Mouse (Mus musculus): ENCODE results near the gene Srrm4. TPM values are rescaled to one million over a fixed set of nuclear protein-coding genes. Genes with fewer than 3 reads are reported as not detected.

The Srrm4 gene
- polyA plus RNA-seq, 1 experiment, result not detected

DNA sequence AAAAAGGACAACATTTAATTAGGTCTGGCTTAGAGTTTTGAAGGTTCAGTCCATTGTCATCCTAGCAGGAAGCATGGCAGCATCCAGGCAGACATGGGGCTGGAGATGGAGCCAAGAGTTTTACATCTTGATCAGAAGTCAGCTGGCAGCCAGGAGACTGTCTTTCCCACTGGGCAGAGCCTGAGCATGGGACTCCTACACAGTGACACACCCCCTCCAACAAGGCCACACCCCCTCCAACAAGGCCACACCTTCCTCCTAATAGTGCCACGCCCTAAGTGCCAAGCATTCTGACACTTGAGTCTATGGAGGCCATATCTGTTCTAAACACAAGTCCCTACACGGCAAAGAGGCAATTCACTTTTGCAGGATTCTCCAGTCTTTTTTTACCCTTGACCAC, 23.6 kb downstream of the Srrm4 start:
- Histone ChIP-seq H3K4me1 (ENCODE audit: control insufficient read depth, insufficient read depth, insufficient read length) (no peaks in the 10 kb centered on the region), H3K36me3 (ENCODE audit: control insufficient read depth, insufficient read depth, low read length) (no peaks in the 10 kb centered on the region), H3K4me3 (ENCODE audit: extremely low read depth, insufficient read depth, insufficient read length) (no peak overlapping the region), H3K27ac (ENCODE audit: insufficient read depth, low read length) (no peak overlapping the region), H3K27me3 (ENCODE audit: control insufficient read depth, insufficient read depth, low read length) (no peaks in the 10 kb centered on the region)
- no peak for TF ChIP-seq POLR2A (IDR thresholded peaks at IDR 0.05; ENCODE audit: low read depth, low read length)
- TF ChIP-seq CTCF (IDR thresholded peaks at IDR 0.05; ENCODE audit: extremely low read depth, insufficient read depth, insufficient read length, insufficient replicate concordance), result no peak
- 78% methylated on average over 2 of the region's 2 CpGs for WGBS
- DNase-seq (ENCODE audit: low read depth in 1 of 2, low spot score in 2 of 2), result no peak

DNA sequence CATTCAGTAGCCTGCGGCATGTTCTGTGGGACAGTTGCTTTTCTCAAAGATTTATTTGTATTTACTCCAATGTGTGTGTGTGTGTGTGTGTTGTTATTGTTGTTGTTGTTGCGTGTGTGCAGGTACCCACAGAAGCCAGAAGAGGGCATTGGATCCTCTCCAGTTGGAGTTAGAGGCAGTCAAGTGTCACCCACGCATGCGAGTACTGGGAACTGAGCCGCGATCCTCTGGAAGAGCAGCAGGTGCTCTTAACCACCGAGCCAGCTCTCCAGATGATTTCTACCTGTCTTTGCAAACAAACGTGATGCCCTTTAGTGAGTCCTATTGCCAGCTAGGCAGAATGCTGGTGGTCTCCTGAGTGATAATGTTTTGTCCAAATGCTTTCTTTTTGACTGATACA, 24.3 kb downstream of the Srrm4 start:
- no peak overlapping the region for H3K27ac ChIP-seq (ENCODE audit: insufficient read depth, low read length)
- 90% methylated on average over 8 of the region's 8 CpGs for WGBS
- H3K4me3 ChIP-seq (ENCODE audit: extremely low read depth, insufficient read depth, insufficient read length), result no peak overlapping the region

DNA sequence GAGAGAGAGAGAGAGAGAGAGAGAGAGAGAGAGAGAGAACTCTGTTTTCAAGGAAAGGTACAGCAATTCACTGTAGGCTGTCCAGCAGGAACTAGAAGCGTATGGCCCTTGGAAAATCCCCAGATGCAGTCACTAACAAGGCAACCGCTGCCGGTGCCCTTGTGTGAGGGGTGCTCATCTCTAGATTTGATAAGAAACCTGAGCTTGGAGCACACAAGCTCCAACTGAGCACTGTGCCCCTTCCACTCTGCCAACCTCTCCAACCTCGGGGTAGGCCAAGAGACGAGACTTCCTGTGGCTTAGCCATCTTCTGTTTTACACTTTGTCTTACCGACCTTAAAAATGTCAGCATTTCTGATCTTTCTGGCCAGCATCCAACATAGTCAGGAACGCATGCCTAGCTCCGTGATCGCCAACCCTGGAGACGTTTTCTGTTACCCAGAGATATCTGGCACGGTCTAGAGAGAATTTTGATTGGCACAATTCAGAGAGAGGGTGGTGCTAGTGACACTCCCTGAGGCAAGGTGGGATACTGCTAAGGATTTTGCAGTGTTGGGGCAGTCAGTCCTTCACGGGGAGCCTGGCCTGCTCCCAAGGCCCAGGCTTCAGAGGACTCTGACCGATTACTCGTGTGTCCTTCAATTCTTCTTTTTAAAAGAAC, 25.1 kb downstream of the Srrm4 start:
- Histone ChIP-seq H3K4me3 (ENCODE audit: extremely low read depth, insufficient read depth, insufficient read length) (no peak overlapping the region), H3K36me3 (ENCODE audit: control insufficient read depth, insufficient read depth, low read length) (no peaks in the 10 kb centered on the region), H3K4me1 (ENCODE audit: control insufficient read depth, insufficient read depth, insufficient read length) (no peaks in the 10 kb centered on the region), H3K27ac (ENCODE audit: insufficient read depth, low read length) (no peak overlapping the region), H3K27me3 (ENCODE audit: control insufficient read depth, insufficient read depth, low read length) (no peaks in the 10 kb centered on the region)
- WGBS, result 74% methylated on average over 14 of the region's 14 CpGs
- TF ChIP-seq POLR2A (IDR thresholded peaks at IDR 0.05; ENCODE audit: low read depth, low read length), result no peak
- no peak for TF ChIP-seq CTCF (IDR thresholded peaks at IDR 0.05; ENCODE audit: extremely low read depth, insufficient read depth, insufficient read length, insufficient replicate concordance)
- no peak for DNase-seq (ENCODE audit: low read depth in 1 of 2, low spot score in 2 of 2)

More for the DNA sequence above, 24.3 kb downstream of the Srrm4 start:
- Histone ChIP-seq H3K36me3 (ENCODE audit: control insufficient read depth, insufficient read depth, low read length) (no peaks in the 10 kb centered on the region), H3K27me3 (ENCODE audit: control insufficient read depth, insufficient read depth, low read length) (no peaks in the 10 kb centered on the region), H3K4me1 (ENCODE audit: control insufficient read depth, insufficient read depth, insufficient read length) (no peaks in the 10 kb centered on the region)
- no peak for DNase-seq (ENCODE audit: low read depth in 1 of 2, low spot score in 2 of 2)
- TF ChIP-seq CTCF (IDR thresholded peaks at IDR 0.05; ENCODE audit: extremely low read depth, insufficient read depth, insufficient read length, insufficient replicate concordance), result no peak
- no peak for TF ChIP-seq POLR2A (IDR thresholded peaks at IDR 0.05; ENCODE audit: low read depth, low read length)

DNA sequence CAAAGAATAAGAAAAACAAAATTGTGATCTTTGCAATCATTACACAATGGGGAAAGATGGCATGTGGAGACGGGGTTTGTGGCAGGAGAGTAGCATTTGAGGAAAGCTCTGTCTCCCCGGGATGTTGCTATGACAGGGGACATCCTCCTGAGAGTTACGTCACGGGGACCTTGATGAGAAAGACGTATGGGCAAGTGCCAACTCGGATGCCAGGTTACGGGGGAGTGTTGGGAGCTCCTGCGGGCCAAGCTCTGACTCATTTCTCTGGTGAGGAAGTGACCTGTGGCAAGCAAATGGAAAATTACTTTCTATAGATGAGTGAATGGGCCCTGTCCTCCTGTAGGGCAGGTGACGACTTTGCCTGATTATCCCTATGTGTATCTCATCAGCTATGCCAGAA, 26.0 kb downstream of the Srrm4 start:
- 80% methylated on average over 9 of the region's 9 CpGs for WGBS

DNA sequence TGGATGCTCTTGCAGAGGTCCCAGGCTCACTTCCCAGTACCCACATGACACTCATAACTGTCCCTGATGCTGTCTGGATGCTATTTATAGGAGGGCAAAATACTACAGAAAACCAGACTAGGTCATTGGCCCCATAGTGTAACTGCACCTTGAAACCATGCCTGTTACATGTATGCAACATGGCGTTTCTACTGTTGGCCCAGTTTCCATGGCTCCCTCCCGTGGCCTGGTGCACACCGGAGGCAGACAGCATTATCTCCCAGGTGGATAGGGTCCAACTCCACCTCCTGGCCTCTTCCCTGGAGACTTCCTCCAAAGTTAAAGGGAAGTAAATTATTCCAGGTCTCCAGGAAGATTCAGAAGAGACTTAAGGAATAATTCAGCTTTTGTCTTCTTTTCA, 27.2 kb downstream of the Srrm4 start:
- Histone ChIP-seq H3K4me3 (ENCODE audit: extremely low read depth, insufficient read depth, insufficient read length) (no peak overlapping the region), H3K27me3 (ENCODE audit: control insufficient read depth, insufficient read depth, low read length) (no peaks in the 10 kb centered on the region), H3K36me3 (ENCODE audit: control insufficient read depth, insufficient read depth, low read length) (no peaks in the 10 kb centered on the region), H3K27ac (ENCODE audit: insufficient read depth, low read length) (no peak overlapping the region), H3K4me1 (ENCODE audit: control insufficient read depth, insufficient read depth, insufficient read length) (no peaks in the 10 kb centered on the region)
- WGBS, result 79% methylated on average over 3 of the region's 3 CpGs
- DNase-seq (ENCODE audit: low read depth in 1 of 2, low spot score in 2 of 2), result no peak
- TF ChIP-seq POLR2A (IDR thresholded peaks at IDR 0.05; ENCODE audit: low read depth, low read length) (no peak), CTCF (IDR thresholded peaks at IDR 0.05; ENCODE audit: extremely low read depth, insufficient read depth, insufficient read length, insufficient replicate concordance) (no peak)

More for the DNA sequence above, 26.0 kb downstream of the Srrm4 start:
- no peak overlapping the region for H3K27ac ChIP-seq (ENCODE audit: insufficient read depth, low read length)
- H3K27me3 ChIP-seq (ENCODE audit: control insufficient read depth, insufficient read depth, low read length), result no peaks in the 10 kb centered on the region
- H3K4me3 ChIP-seq (ENCODE audit: extremely low read depth, insufficient read depth, insufficient read length), result no peak overlapping the region
- TF ChIP-seq CTCF (IDR thresholded peaks at IDR 0.05; ENCODE audit: extremely low read depth, insufficient read depth, insufficient read length, insufficient replicate concordance) (no peak), POLR2A (IDR thresholded peaks at IDR 0.05; ENCODE audit: low read depth, low read length) (no peak)
- DNase-seq (ENCODE audit: low read depth in 1 of 2, low spot score in 2 of 2), result no peak
- no peaks in the 10 kb centered on the region for H3K36me3 ChIP-seq (ENCODE audit: control insufficient read depth, insufficient read depth, low read length)
- H3K4me1 ChIP-seq (ENCODE audit: control insufficient read depth, insufficient read depth, insufficient read length), result no peaks in the 10 kb centered on the region

DNA sequence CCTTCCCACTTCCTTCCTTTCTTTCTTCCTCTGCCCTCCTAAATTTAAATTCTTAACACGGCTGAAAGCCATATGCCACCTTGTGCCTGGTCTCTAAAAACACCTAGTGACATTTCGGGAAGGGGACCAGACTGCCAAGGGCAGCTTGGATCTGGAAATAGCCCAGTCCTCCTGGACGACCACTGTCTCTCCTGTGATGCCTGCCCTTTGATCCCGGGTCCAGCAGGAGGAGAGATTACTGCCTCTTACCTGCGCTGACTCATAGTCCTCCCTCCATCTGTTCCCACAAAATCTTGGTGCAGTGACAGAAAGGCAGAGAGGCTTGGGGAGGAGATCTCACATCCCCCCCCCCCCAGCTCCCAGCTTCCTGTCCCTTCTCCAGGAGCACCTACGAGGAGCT, 27.9 kb downstream of the Srrm4 start:
- no peaks in the 10 kb centered on the region for H3K4me1 ChIP-seq (ENCODE audit: control insufficient read depth, insufficient read depth, insufficient read length)
- H3K36me3 ChIP-seq (ENCODE audit: control insufficient read depth, insufficient read depth, low read length), result no peaks in the 10 kb centered on the region
- H3K27me3 ChIP-seq (ENCODE audit: control insufficient read depth, insufficient read depth, low read length), result no peaks in the 10 kb centered on the region
- no peak overlapping the region for H3K4me3 ChIP-seq (ENCODE audit: extremely low read depth, insufficient read depth, insufficient read length)
- H3K27ac ChIP-seq (ENCODE audit: insufficient read depth, low read length), result no peak overlapping the region
- TF ChIP-seq CTCF (IDR thresholded peaks at IDR 0.05; ENCODE audit: extremely low read depth, insufficient read depth, insufficient read length, insufficient replicate concordance), result no peak
- TF ChIP-seq POLR2A (IDR thresholded peaks at IDR 0.05; ENCODE audit: low read depth, low read length), result no peak
- WGBS, result 49% methylated on average over 6 of the region's 6 CpGs
- no peak for DNase-seq (ENCODE audit: low read depth in 1 of 2, low spot score in 2 of 2)

DNA sequence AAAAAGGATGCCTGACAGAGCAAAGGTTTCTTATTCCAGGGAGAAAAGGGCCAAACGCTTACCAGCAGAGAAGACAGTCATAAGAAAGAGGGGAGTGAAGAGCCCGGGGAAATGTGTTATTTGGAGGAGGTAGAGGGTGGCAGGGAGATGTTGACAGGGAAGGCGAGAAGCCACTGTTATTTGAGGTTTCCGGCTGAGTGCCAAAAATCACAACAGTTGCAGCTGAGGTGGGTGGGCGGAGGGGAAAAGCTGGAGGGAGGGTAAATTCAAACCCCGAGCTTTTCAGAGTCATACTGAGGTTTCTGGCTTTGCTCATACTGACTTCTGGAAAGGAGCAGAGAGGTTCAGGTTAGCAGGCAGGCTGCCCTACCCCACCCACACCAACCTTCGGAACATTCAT, 32.5 kb downstream of the Srrm4 start:
- Histone ChIP-seq H3K27me3 (ENCODE audit: control insufficient read depth, insufficient read depth, low read length) (no peaks in the 10 kb centered on the region), H3K36me3 (ENCODE audit: control insufficient read depth, insufficient read depth, low read length) (no peaks in the 10 kb centered on the region), H3K4me1 (ENCODE audit: control insufficient read depth, insufficient read depth, insufficient read length) (no peaks in the 10 kb centered on the region), H3K4me3 (ENCODE audit: extremely low read depth, insufficient read depth, insufficient read length) (no peak overlapping the region), H3K27ac (ENCODE audit: insufficient read depth, low read length) (no peak overlapping the region)
- 61% methylated on average over 7 of the region's 7 CpGs for whole genome bisulfite sequencing
- no peak for DNase-seq (ENCODE audit: low read depth in 1 of 2, low spot score in 2 of 2)
- TF ChIP-seq POLR2A (IDR thresholded peaks at IDR 0.05; ENCODE audit: low read depth, low read length) (no peak), CTCF (IDR thresholded peaks at IDR 0.05; ENCODE audit: extremely low read depth, insufficient read depth, insufficient read length, insufficient replicate concordance) (no peak)
